Mouse (Mus musculus): ENCODE measurements at regions not wholly inside any gene's neighbourhood (a gene's known extent, or its start where the extent isn't known, plus 50 kb on each side); places are given as distances from the start of the nearest gene placed in this dataset.
A peak's percentile ranks its signal among the peaks of the same experiment; 100 is the strongest.
"Not testable (repeated sequence)": the region's sequence is repeated elsewhere in the genome, so short reads cannot be mapped to it uniquely, and the experiment has no call there.

- no peak for DNase-seq (ENCODE audit: low spot score in 2 of 2)
Observed at GRCm38 (mm10) chr8:96174996-96175395, 286.6 kb upstream of the Got2 start.

GRCm38 (mm10) chr8:96164933-96165332, 276.6 kb upstream of the Got2 start:
- no peak for DNase-seq (ENCODE audit: low spot score in 2 of 2)

- DNase-seq (ENCODE audit: low spot score in 2 of 2), result peak; percentile 10 to 40
Observed at GRCm38 (mm10) chr8:96159899-96160298, 271.6 kb upstream of the Got2 start.

GRCm38 (mm10) chr8:96152496-96153250, 264.3 kb upstream of the Got2 start:
- DNase-seq (ENCODE audit: low spot score in 2 of 2), result peak; percentile 35 to 52

- no peak for DNase-seq (ENCODE audit: low spot score in 2 of 2)
Observed at GRCm38 (mm10) chr8:96152056-96152455, 263.7 kb upstream of the Got2 start.

GRCm38 (mm10) chr8:96151065-96151472, 262.7 kb upstream of the Got2 start:
- DNase-seq (ENCODE audit: low spot score in 2 of 2), result peak in 1 of 2 experiments; percentile 14

GRCm38 (mm10) chr8:96132183-96132582, 243.8 kb upstream of the Got2 start:
- no peak for DNase-seq (ENCODE audit: low spot score in 2 of 2)

- DNase-seq (ENCODE audit: low spot score in 2 of 2), result no peak
Observed at GRCm38 (mm10) chr8:96128329-96128728, 240.0 kb upstream of the Got2 start.

GRCm38 (mm10) chr8:96100817-96101216, 212.5 kb upstream of the Got2 start:
- no peak for DNase-seq (ENCODE audit: low spot score in 2 of 2)

- no peak for DNase-seq (ENCODE audit: low spot score in 2 of 2)
Observed at GRCm38 (mm10) chr8:96092931-96093330, 204.6 kb upstream of the Got2 start.

GRCm38 (mm10) chr8:96090231-96090630, 201.9 kb upstream of the Got2 start:
- peak in 1 of 2 experiments; percentile 14 for DNase-seq (ENCODE audit: low spot score in 2 of 2)

GRCm38 (mm10) chr8:96068306-96068705, 180.0 kb upstream of the Got2 start:
- no peak for DNase-seq (ENCODE audit: low spot score in 2 of 2)

GRCm38 (mm10) chr8:96047686-96048085, 159.3 kb upstream of the Got2 start:
- DNase-seq (ENCODE audit: low spot score in 2 of 2), result peak in 1 of 2 experiments; percentile 17

- DNase-seq (ENCODE audit: low spot score in 2 of 2), result no peak
Observed at GRCm38 (mm10) chr8:96042335-96042734, 154.0 kb upstream of the Got2 start.

- DNase-seq (ENCODE audit: low spot score in 2 of 2), result no peak
Observed at GRCm38 (mm10) chr8:96040216-96040615, 151.9 kb upstream of the Got2 start.

- DNase-seq (ENCODE audit: low spot score in 2 of 2), result not testable (repeated sequence)
Observed at GRCm38 (mm10) chr8:96018742-96019141, 130.4 kb upstream of the Got2 start.

- DNase-seq (ENCODE audit: low spot score in 2 of 2), result no peak
Observed at GRCm38 (mm10) chr8:96012002-96012401, 123.7 kb upstream of the Got2 start.

- DNase-seq (ENCODE audit: low spot score in 2 of 2), result no peak
Observed at GRCm38 (mm10) chr8:95991826-95992463, 103.6 kb upstream of the Got2 start.

GRCm38 (mm10) chr8:95988616-95989380, 100.5 kb upstream of the Got2 start:
- DNase-seq (ENCODE audit: low spot score in 2 of 2), result no peak

GRCm38 (mm10) chr8:95987011-95987440, 98.7 kb upstream of the Got2 start:
- peak in 1 of 2 experiments; percentile 11 for DNase-seq (ENCODE audit: low spot score in 2 of 2)

- no peak for DNase-seq (ENCODE audit: low spot score in 2 of 2)
Observed at GRCm38 (mm10) chr8:95986410-95986809, 98.1 kb upstream of the Got2 start.

- no peak for DNase-seq (ENCODE audit: low spot score in 2 of 2)
Observed at GRCm38 (mm10) chr8:95983690-95984089, 95.3 kb upstream of the Got2 start.
